Mouse (Mus musculus): ENCODE results near the gene Olfr654. TPM values are rescaled to one million over a fixed set of nuclear protein-coding genes. Genes with fewer than 3 reads are reported as not detected.

Gene Olfr654
- polyA plus RNA-seq (2014; fragmentation: Nextera tagmentation; extraction: Ambion mirVana): not detected in 2 replicates

DNA sequence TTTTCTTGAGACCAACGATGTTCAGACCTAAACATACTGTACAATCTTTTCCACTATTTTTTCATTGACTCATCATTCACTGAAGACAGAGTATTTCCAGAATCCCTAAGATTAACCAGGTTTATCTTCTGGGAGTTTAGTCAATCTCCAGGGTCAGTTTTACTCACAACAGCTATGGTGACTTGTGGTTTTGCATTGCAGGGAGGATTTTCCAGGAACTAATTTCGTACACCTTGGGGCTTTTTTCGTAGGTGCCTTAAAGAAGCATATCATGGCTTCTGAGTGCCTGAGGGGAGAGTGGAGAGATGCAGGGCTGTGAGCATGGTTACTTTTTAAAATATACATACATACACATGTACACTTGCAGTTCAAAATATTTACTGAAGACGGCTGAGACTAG is at the start of gene Olfr654:
Olfr654 (plus strand) TSS at position 301 of the 400 bp plus-strand sequence.
- 90% methylated on average over 4 of the region's 4 CpGs for WGBS
- Histone ChIP-seq H3K9ac (replicated peaks; ENCODE audit: low read length) (no peak within 1 kb of the TSS), H3K9me3 (replicated peaks; ENCODE audit: control insufficient read depth, low read length) (no peaks in the 10 kb centered on the region), H3K36me3 (replicated peaks; ENCODE audit: control insufficient read depth, insufficient read depth, low read depth, low read length) (no peaks in the 10 kb centered on the region), H3K27ac (replicated peaks; ENCODE audit: low read depth, low read length) (no peak within 1 kb of the TSS), H3K4me1 (ENCODE audit: control insufficient read depth, insufficient read depth, low read length) (no peaks in the 10 kb centered on the region), H3K4me3 (ENCODE audit: low read depth, low read length) (no peak within 1 kb of the TSS), H3K4me2 (ENCODE audit: low read depth, low read length) (no peak within 1 kb of the TSS), H3K27me3 (ENCODE audit: control insufficient read depth, insufficient read depth, low read length) (no peaks in the 10 kb centered on the region)
- DNase-seq (ENCODE audit: low spot score): no peak
- no peak for ATAC-seq (replicated peaks; ENCODE audit: insufficient number of reproducible peaks, low FRiP score, low TSS enrichment, low read depth)

DNA sequence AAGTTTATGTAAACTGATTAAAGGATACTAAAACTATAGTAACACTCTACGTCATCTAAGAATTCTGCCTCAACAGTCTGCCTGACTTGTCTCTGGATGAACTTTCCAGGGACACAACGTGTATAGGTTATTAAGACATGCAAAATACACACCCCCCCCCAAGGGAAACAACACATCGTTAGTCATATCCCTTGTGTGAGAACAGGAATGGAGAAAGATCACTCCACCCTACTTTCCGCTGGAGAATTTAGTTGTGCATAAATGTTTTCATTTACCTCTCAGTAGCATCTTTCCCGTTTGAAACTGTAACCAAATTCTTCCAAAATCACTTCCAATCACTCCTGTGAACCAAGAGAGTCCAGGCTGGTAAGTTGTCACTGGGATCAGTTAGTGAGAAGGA is 37.0 kb upstream of the Olfr654 start, which contains the start of gene Olfr651:
Olfr651 (plus strand) TSS at position 301 of the 400 bp plus-strand sequence.
- Histone ChIP-seq H3K9me3 (replicated peaks; ENCODE audit: control insufficient read depth, low read length) (no peaks in the 10 kb centered on the region), H3K27me3 (ENCODE audit: control insufficient read depth, insufficient read depth, low read length) (no peaks in the 10 kb centered on the region), H3K4me1 (ENCODE audit: control insufficient read depth, insufficient read depth, low read length) (no peaks in the 10 kb centered on the region), H3K4me3 (ENCODE audit: low read depth, low read length) (no peak within 1 kb of the TSS), H3K9ac (replicated peaks; ENCODE audit: low read length) (no peak within 1 kb of the TSS), H3K4me2 (ENCODE audit: low read depth, low read length) (no peak within 1 kb of the TSS), H3K27ac (replicated peaks; ENCODE audit: low read depth, low read length) (no peak within 1 kb of the TSS), H3K36me3 (replicated peaks; ENCODE audit: control insufficient read depth, insufficient read depth, low read depth, low read length) (no peaks in the 10 kb centered on the region)
- 76% methylated on average over 5 of the region's 5 CpGs for WGBS
- ATAC-seq (replicated peaks; ENCODE audit: insufficient number of reproducible peaks, low FRiP score, low TSS enrichment, low read depth) (no peak), DNase-seq (ENCODE audit: low spot score) (no peak)

DNA sequence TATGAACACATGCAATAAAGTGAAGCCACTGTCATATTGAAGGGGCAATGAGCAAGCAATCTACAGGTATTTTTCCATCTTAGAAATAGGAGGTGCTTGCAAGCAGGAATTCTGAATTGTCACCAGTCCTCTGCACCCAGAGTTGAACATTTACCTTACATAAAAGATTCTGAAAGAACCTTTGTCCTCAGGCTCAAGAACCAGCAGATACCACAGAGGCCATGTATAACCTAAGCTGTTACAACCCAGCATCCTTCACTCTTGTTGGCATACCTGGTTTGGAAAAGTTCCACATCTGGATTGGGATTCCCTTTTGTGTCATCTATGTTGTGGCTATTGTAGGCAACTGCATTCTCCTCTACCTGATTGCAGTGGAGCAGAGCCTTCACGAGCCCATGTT is 34.1 kb upstream of the Olfr654 start:
- Histone ChIP-seq H3K27me3 (ENCODE audit: control insufficient read depth, insufficient read depth, low read length) (no peaks in the 10 kb centered on the region), H3K4me3 (ENCODE audit: low read depth, low read length) (no peak overlapping the region), H3K36me3 (replicated peaks; ENCODE audit: control insufficient read depth, insufficient read depth, low read depth, low read length) (no peaks in the 10 kb centered on the region), H3K9me3 (replicated peaks; ENCODE audit: control insufficient read depth, low read length) (no peaks in the 10 kb centered on the region), H3K9ac (replicated peaks; ENCODE audit: low read length) (no peak overlapping the region), H3K4me2 (ENCODE audit: low read depth, low read length) (no peak overlapping the region), H3K4me1 (ENCODE audit: control insufficient read depth, insufficient read depth, low read length) (no peaks in the 10 kb centered on the region), H3K27ac (replicated peaks; ENCODE audit: low read depth, low read length) (no peak overlapping the region)
- no peak for DNase-seq (ENCODE audit: low spot score)
- no peak for ATAC-seq (replicated peaks; ENCODE audit: insufficient number of reproducible peaks, low FRiP score, low TSS enrichment, low read depth)
- WGBS: 58% methylated on average over 1 of the region's 1 CpGs

DNA sequence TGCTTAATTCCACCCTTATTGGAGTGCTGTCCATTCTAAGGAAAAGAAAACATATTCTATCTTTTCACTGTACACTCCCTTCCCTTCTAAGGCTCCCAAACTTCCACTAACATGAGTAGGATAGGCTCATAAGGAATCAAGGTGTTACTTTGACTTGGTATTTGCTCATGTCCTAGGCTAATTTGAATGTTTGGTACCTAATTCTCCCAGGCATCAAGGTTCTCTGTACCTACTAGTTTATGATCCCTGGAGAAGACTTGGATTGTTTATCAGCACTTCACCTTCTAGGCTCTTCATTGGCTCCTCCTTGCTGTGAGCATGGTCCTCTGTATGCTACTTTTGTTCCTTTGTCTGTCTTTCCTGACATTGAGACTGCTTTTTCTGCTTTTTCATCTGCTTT is 26.2 kb upstream of the Olfr654 start, which contains the start of gene Olfr652:
Olfr652 (plus strand) TSS at position 301 of the 400 bp plus-strand sequence.
- Histone ChIP-seq H3K4me3 (ENCODE audit: low read depth, low read length) (no peak within 1 kb of the TSS), H3K36me3 (replicated peaks; ENCODE audit: control insufficient read depth, insufficient read depth, low read depth, low read length) (no peaks in the 10 kb centered on the region), H3K9ac (replicated peaks; ENCODE audit: low read length) (no peak within 1 kb of the TSS), H3K27me3 (ENCODE audit: control insufficient read depth, insufficient read depth, low read length) (no peaks in the 10 kb centered on the region), H3K9me3 (replicated peaks; ENCODE audit: control insufficient read depth, low read length) (no peaks in the 10 kb centered on the region), H3K4me1 (ENCODE audit: control insufficient read depth, insufficient read depth, low read length) (no peaks in the 10 kb centered on the region), H3K4me2 (ENCODE audit: low read depth, low read length) (no peak within 1 kb of the TSS), H3K27ac (replicated peaks; ENCODE audit: low read depth, low read length) (no peak within 1 kb of the TSS)
- ATAC-seq (replicated peaks; ENCODE audit: insufficient number of reproducible peaks, low FRiP score, low TSS enrichment, low read depth): no peak
- no peak for DNase-seq (ENCODE audit: low spot score)

DNA sequence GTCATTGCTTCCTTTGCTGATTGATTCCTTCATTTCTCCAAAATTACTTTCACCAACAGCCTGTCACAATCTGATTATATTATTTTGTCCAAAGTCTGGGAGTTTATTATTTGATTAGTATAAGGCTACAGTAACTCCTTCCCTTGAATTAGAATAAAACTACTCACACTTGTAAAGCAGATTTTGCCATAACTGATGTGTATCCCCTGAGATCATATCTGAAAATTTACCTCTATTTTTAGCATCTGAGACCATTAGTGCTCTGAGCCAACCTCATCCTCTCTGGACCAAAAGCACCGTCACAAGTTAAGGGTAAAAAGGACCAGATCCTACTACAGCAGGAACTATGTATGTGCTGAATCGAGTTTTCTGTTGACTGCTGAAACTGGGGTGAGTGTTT is 9.8 kb upstream of the Olfr654 start, which contains the start of gene Olfr653:
Olfr653 (plus strand) TSS at position 301 of the 400 bp plus-strand sequence.
- no peaks in the 10 kb centered on the region for H3K27me3 ChIP-seq (ENCODE audit: control insufficient read depth, insufficient read depth, low read length)
- H3K36me3 ChIP-seq (replicated peaks; ENCODE audit: control insufficient read depth, insufficient read depth, low read depth, low read length): no peaks in the 10 kb centered on the region
- DNase-seq (ENCODE audit: low spot score): no peak
- no peak within 1 kb of the TSS for H3K27ac ChIP-seq (replicated peaks; ENCODE audit: low read depth, low read length)
- H3K4me2 ChIP-seq (ENCODE audit: low read depth, low read length): no peak within 1 kb of the TSS
- H3K9ac ChIP-seq (replicated peaks; ENCODE audit: low read length): no peak within 1 kb of the TSS
- WGBS: 76% methylated on average over 2 of the region's 2 CpGs
- H3K4me1 ChIP-seq (ENCODE audit: control insufficient read depth, insufficient read depth, low read length): no peaks in the 10 kb centered on the region
- H3K9me3 ChIP-seq (replicated peaks; ENCODE audit: control insufficient read depth, low read length): no peaks in the 10 kb centered on the region
- no peak for ATAC-seq (replicated peaks; ENCODE audit: insufficient number of reproducible peaks, low FRiP score, low TSS enrichment, low read depth)
- H3K4me3 ChIP-seq (ENCODE audit: low read depth, low read length): no peak within 1 kb of the TSS

DNA sequence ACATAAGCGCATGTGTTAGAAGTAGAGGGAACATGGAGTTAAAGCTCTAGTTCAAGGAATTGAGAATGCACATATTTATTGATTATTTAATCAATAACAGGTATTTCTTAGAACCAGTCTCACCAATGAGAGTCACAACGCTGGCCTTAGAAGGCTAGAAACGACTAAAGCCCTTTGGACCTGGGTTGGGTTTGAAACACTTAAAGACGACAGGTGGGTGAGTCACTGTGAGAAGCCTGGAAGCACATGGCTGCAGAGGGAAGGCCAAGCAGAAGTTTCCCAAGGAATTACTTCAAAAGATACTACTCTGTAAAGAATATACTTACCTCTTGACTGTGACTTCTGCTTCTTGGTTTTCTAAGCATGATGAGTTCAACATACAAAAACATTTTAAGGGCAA is 6.0 kb upstream of the Olfr654 start:
- Histone ChIP-seq H3K4me2 (ENCODE audit: low read depth, low read length) (no peak overlapping the region), H3K36me3 (replicated peaks; ENCODE audit: control insufficient read depth, insufficient read depth, low read depth, low read length) (no peaks in the 10 kb centered on the region), H3K4me3 (ENCODE audit: low read depth, low read length) (no peak overlapping the region), H3K9ac (replicated peaks; ENCODE audit: low read length) (no peak overlapping the region), H3K9me3 (replicated peaks; ENCODE audit: control insufficient read depth, low read length) (no peaks in the 10 kb centered on the region), H3K4me1 (ENCODE audit: control insufficient read depth, insufficient read depth, low read length) (no peaks in the 10 kb centered on the region), H3K27me3 (ENCODE audit: control insufficient read depth, insufficient read depth, low read length) (no peaks in the 10 kb centered on the region), H3K27ac (replicated peaks; ENCODE audit: low read depth, low read length) (no peak overlapping the region)
- no peak for ATAC-seq (replicated peaks; ENCODE audit: insufficient number of reproducible peaks, low FRiP score, low TSS enrichment, low read depth)
- no peak for DNase-seq (ENCODE audit: low spot score)
- whole genome bisulfite sequencing: 91% methylated on average over 4 of the region's 4 CpGs

DNA sequence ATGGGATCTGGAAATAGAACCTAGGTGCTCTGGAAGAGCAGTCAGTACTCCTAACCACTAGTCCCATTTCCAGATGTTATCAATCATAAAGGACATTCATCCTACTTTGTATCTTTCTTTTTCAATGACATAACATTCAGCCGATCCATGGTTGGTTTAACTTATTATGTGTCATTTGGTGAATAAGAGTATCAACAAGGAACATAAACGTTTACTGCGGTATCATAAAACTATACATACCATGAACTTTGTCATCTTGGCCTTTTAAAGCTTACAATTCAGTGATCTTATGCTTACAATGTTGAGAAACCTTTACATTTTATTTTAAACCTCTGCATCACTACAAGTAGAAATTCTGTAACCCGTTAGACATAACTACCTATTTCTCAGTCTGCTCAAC is 5.4 kb upstream of the Olfr654 start:
- Histone ChIP-seq H3K9ac (replicated peaks; ENCODE audit: low read length) (no peak overlapping the region), H3K27me3 (ENCODE audit: control insufficient read depth, insufficient read depth, low read length) (no peaks in the 10 kb centered on the region), H3K36me3 (replicated peaks; ENCODE audit: control insufficient read depth, insufficient read depth, low read depth, low read length) (no peaks in the 10 kb centered on the region), H3K4me2 (ENCODE audit: low read depth, low read length) (no peak overlapping the region), H3K4me1 (ENCODE audit: control insufficient read depth, insufficient read depth, low read length) (no peaks in the 10 kb centered on the region), H3K9me3 (replicated peaks; ENCODE audit: control insufficient read depth, low read length) (no peaks in the 10 kb centered on the region), H3K27ac (replicated peaks; ENCODE audit: low read depth, low read length) (no peak overlapping the region), H3K4me3 (ENCODE audit: low read depth, low read length) (no peak overlapping the region)
- ATAC-seq (replicated peaks; ENCODE audit: insufficient number of reproducible peaks, low FRiP score, low TSS enrichment, low read depth) (no peak), DNase-seq (ENCODE audit: low spot score) (no peak)
- 88% methylated on average over 4 of the region's 4 CpGs for WGBS

DNA sequence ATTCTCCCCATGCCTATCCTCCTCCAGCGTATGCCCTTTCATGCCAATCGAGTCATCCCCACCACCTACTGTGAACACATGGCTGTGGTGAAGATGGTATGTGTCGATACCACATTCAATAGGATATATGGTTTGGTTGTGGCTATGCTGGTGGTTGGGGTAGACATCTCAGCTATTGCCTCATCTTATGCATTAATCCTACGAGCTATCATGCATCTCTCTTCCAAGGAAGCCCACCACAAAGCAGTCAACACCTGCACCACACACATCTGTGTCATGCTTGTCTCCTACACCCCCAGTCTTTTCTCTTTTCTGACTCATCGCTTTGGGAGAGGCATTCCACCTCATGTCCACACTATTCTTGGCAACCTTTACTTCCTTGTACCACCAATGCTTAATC is 1.4 kb downstream of the Olfr654 start:
- DNase-seq (ENCODE audit: low spot score) (no peak), ATAC-seq (replicated peaks; ENCODE audit: insufficient number of reproducible peaks, low FRiP score, low TSS enrichment, low read depth) (no peak)
- H3K9ac ChIP-seq (replicated peaks; ENCODE audit: low read length): no peak overlapping the region
- no peaks in the 10 kb centered on the region for H3K4me1 ChIP-seq (ENCODE audit: control insufficient read depth, insufficient read depth, low read length)
- H3K4me3 ChIP-seq (ENCODE audit: low read depth, low read length): no peak overlapping the region
- H3K4me2 ChIP-seq (ENCODE audit: low read depth, low read length): no peak overlapping the region
- no peak overlapping the region for H3K27ac ChIP-seq (replicated peaks; ENCODE audit: low read depth, low read length)
- H3K27me3 ChIP-seq (ENCODE audit: control insufficient read depth, insufficient read depth, low read length): no peaks in the 10 kb centered on the region
- H3K36me3 ChIP-seq (replicated peaks; ENCODE audit: control insufficient read depth, insufficient read depth, low read depth, low read length): no peaks in the 10 kb centered on the region
- 76% methylated on average over 5 of the region's 5 CpGs for WGBS
- H3K9me3 ChIP-seq (replicated peaks; ENCODE audit: control insufficient read depth, low read length): no peaks in the 10 kb centered on the region
